ENCODE assay signal across 8 mouse cellular contexts in genomic region chr10:121475672-121476146, GRCm38 (mm10). TPM values are rescaled to one million over a fixed set of nuclear protein-coding genes. Genes with fewer than 3 reads are reported as not detected.
A peak's percentile ranks its signal among the peaks of the same experiment; 100 is the strongest.
DNase-seq lines count a peak whose midpoint lies in the region; ATAC-seq and TF ChIP-seq lines count a peak whose summit lies in the region.

No protein-coding gene starts in this region.

- TF ChIP-seq POLR2A in bone marrow, adult 2 months (IDR thresholded peaks at IDR 0.05; ENCODE audit: borderline replicate concordance, control insufficient read depth, low read depth, low read length): no peak

- peak overlapping the region; percentile 93 for H3K27ac ChIP-seq in bone marrow, adult 2 months (ENCODE audit: control insufficient read depth, insufficient read depth, low read depth, low read length, poor library complexity)
- peak overlapping the region; percentile 91 for H3K27ac ChIP-seq in limb, embryonic 12.5 days
- no peak overlapping the region for H3K27ac ChIP-seq in midbrain, embryonic 11.5 days (ENCODE audit: low read depth, low read length)

- WGBS in bone marrow, adult 2 months: under 1% methylated on average over 45 of the region's 45 CpGs
- 0% methylated on average over 45 of the region's 45 CpGs for WGBS in limb, embryonic 12.5 days
- under 1% methylated on average over 38 of the region's 45 CpGs for WGBS in midbrain, embryonic 11.5 days

- no peaks in the 10 kb centered on the region for H3K36me3 ChIP-seq in limb, embryonic 12.5 days
- H3K36me3 ChIP-seq in midbrain, embryonic 11.5 days (ENCODE audit: control insufficient read depth, insufficient read depth, low read length): no peaks in the 10 kb centered on the region

- H3K9me3 ChIP-seq in limb, embryonic 12.5 days: no peaks in the 10 kb centered on the region
- H3K9me3 ChIP-seq in midbrain, embryonic 11.5 days (ENCODE audit: control insufficient read depth, low read length): no peaks in the 10 kb centered on the region

- H3K27me3 ChIP-seq in limb, embryonic 12.5 days: no peaks in the 10 kb centered on the region
- peaks cover 9% of the 10 kb centered on the region for H3K27me3 ChIP-seq in midbrain, embryonic 11.5 days (ENCODE audit: control insufficient read depth, insufficient read depth, low read length)

- H3K4me1 ChIP-seq in bone marrow, adult 2 months (ENCODE audit: control insufficient read depth, insufficient read depth, low read length): peaks cover 4% of the 10 kb centered on the region
- peaks cover 41% of the 10 kb centered on the region for H3K4me1 ChIP-seq in limb, embryonic 12.5 days (replicated peaks)
- H3K4me1 ChIP-seq in midbrain, embryonic 11.5 days (ENCODE audit: control insufficient read depth, insufficient read depth, low read length): peaks cover 12% of the 10 kb centered on the region

- H3K4me2 ChIP-seq in limb, embryonic 12.5 days: peak overlapping the region; percentile 84
- peak overlapping the region; percentile 93 for H3K4me2 ChIP-seq in midbrain, embryonic 11.5 days

- peak overlapping the region; percentile 92 for H3K9ac ChIP-seq in limb, embryonic 12.5 days (replicated peaks)
- H3K9ac ChIP-seq in midbrain, embryonic 11.5 days (ENCODE audit: low read length): peak overlapping the region; percentile 72

- no peak for TF ChIP-seq CTCF in bone marrow, adult 2 months (IDR thresholded peaks at IDR 0.05; ENCODE audit: control insufficient read depth, insufficient read depth, low read length)

- peak; percentile 51 for ATAC-seq in erythroid progenitor cell, adult 5-6 weeks (replicated peaks; ENCODE audit: low FRiP score, poor library complexity, severe bottlenecking)
- peak; percentile 56 for ATAC-seq in limb, embryonic 12.5 days (ENCODE audit: insufficient number of reproducible peaks, insufficient read depth, low FRiP score, low TSS enrichment, low read depth)
- ATAC-seq in midbrain, embryonic 11.5 days (ENCODE audit: low FRiP score): no peak; the same call in 1 of the 2 replicates

- peak; percentile 41 for DNase-seq in ES-CJ7 (ENCODE audit: low read depth, low spot score)
- DNase-seq in heart, postnatal 4 days: peak; percentile 74
- peak; percentile 97 for DNase-seq in midbrain, embryonic 11.5 days (ENCODE audit: low spot score, missing footprints)
- peak; percentile 61 for DNase-seq in testis, postnatal 14 days (ENCODE audit: low spot score)
- no peak for DNase-seq in layer of hippocampus, adult 9-10 months (ENCODE audit: low spot score)

- peak overlapping the region; percentile 86 for H3K4me3 ChIP-seq in bone marrow, adult 2 months (replicated peaks; ENCODE audit: control insufficient read depth, low read depth, low read length)
- peak overlapping the region; percentile 90 for H3K4me3 ChIP-seq in limb, embryonic 12.5 days (replicated peaks)
- peak overlapping the region; percentile 59 for H3K4me3 ChIP-seq in midbrain, embryonic 11.5 days (ENCODE audit: low read depth, low read length)

RNA-seq across cellular contexts. Expression of gene Rassf3, which starts 0.4 kb away (rescaled TPM):
- 18.8 and 41.2 TPM in 2 replicates for polyA plus RNA-seq in bone marrow, adult 2 months (2011; ENCODE audit: insufficient read depth, insufficient read length, low replicate concordance, missing spikeins)
- 9.2 and 9.7 TPM in 2 replicates for total RNA-seq in erythroid progenitor cell, adult 5-6 weeks (2015; ENCODE audit: low replicate concordance)
- total RNA-seq in erythroid progenitor cell, adult 5-6 weeks (2017; ENCODE audit: low replicate concordance): 6.9 and 8.0 TPM in 2 replicates
- 10 to 100 TPM; 82.2 to 85.0 TPM for total RNA-seq in heart, postnatal 4 days (2021)
- polyA plus RNA-seq in limb, embryonic 12.5 days (2016; fragmentation: Nextera tagmentation; extraction: Ambion mirVana): 20.2 and 22.2 TPM in 2 replicates
- 5.9 and 6.0 TPM in 2 replicates for polyA plus RNA-seq in midbrain, embryonic 11.5 days (2014; fragmentation: Nextera tagmentation; extraction: Ambion mirVana)
